Mouse (Mus musculus): ENCODE measurements around the gene D130043K22Rik. TPM values are rescaled to one million over a fixed set of nuclear protein-coding genes. Genes with fewer than 3 reads are reported as not detected.
A peak's percentile ranks its signal among the peaks of the same experiment; 100 is the strongest.

Gene D130043K22Rik
- total RNA-seq (2012; rRNA removed), result 0.31 and 0.79 TPM in 2 replicates

- Histone ChIP-seq H3K4me1 (ENCODE audit: control insufficient read depth in 2 of 2, insufficient read depth in 2 of 2, low read length in 2 of 2, poor library complexity in 1 of 2) (no peaks in the 10 kb centered on the region), H3K27ac (ENCODE audit: insufficient read depth, low read depth, low read length, poor library complexity, severe bottlenecking) (no peak within 1 kb of the TSS), H3K36me3 (ENCODE audit: control insufficient read depth, insufficient read depth, low read length, poor library complexity, severe bottlenecking) (no peaks in the 10 kb centered on the region; the same call in 1 of the 2 replicates), H3K9me3 (ENCODE audit: control insufficient read depth, insufficient read depth, low read depth, low read length) (no peaks in the 10 kb centered on the region), H3K9ac (ENCODE audit: insufficient read depth, low read depth, low read length, poor library complexity, severe bottlenecking) (no peak within 1 kb of the TSS), H3K4me3 (ENCODE audit: insufficient read depth in 1 of 2, low read depth in 1 of 2, low read length in 2 of 2, poor library complexity in 1 of 2, severe bottlenecking in 1 of 2) (peak within 1 kb of the TSS; percentile 50 to 67; a peak in 3 of 4 replicates)
- TF ChIP-seq ZNF384 (IDR thresholded peaks at IDR 0.05; ENCODE audit: low read depth, low read length) (peak; percentile 79), HCFC1 (IDR thresholded peaks at IDR 0.05; ENCODE audit: borderline replicate concordance, insufficient read depth, low read length) (no peak)
- in situ Hi-C loops (cut with MboI; ENCODE audit: low sequenced_read_pairs in 2 of 2, unreplicated experiment in 2 of 2), result no loop called here
- no peak for DNase-seq (ENCODE audit: low read depth, low spot score)
These were observed at the start of gene D130043K22Rik for GRCm38 (mm10) chr13:24844983-24845955. TSS of gene D130043K22Rik (plus strand) at chr13:24845135.

DNA sequence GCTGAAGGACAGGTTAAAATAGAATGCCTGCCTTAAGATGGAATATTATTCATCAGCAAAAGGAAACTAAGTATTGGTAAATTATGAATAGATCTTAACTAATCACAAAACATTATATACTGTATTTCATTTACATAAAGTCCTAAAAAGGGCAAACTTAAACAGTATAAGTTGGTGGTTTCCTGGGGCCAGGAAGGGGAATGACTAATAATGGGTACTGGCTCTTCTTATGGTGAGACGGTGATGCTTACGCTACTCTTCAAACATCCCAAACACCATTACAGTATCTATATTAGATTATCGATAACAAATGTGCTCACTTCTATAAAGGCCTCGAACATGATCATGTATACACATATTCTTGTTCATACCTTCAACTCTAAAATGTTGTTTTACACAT is 46.2 kb upstream of the D130043K22Rik start:
- Histone ChIP-seq H3K36me3 (ENCODE audit: control insufficient read depth, insufficient read depth, low read length, poor library complexity, severe bottlenecking) (no peaks in the 10 kb centered on the region), H3K4me1 (ENCODE audit: control insufficient read depth in 2 of 2, insufficient read depth in 2 of 2, low read length in 2 of 2, poor library complexity in 1 of 2) (peaks cover 4 to 6% of the 10 kb centered on the region in 2 experiments; a peak in 3 of 4 replicates), H3K9me3 (ENCODE audit: control insufficient read depth, insufficient read depth, low read depth, low read length) (no peaks in the 10 kb centered on the region), H3K4me3 (ENCODE audit: insufficient read depth in 1 of 2, low read depth in 1 of 2, low read length in 2 of 2, poor library complexity in 1 of 2, severe bottlenecking in 1 of 2) (no peak overlapping the region), H3K27ac (ENCODE audit: insufficient read depth, low read depth, low read length, poor library complexity, severe bottlenecking) (no peak overlapping the region), H3K9ac (ENCODE audit: insufficient read depth, low read depth, low read length, poor library complexity, severe bottlenecking) (no peak overlapping the region)
- TF ChIP-seq ZNF384 (IDR thresholded peaks at IDR 0.05; ENCODE audit: low read depth, low read length) (no peak), ZC3H11A (IDR thresholded peaks at IDR 0.05; ENCODE audit: borderline replicate concordance, low read depth, low read length) (no peak), HCFC1 (IDR thresholded peaks at IDR 0.05; ENCODE audit: borderline replicate concordance, insufficient read depth, low read length) (no peak), CHD2 (IDR thresholded peaks at IDR 0.05; ENCODE audit: low read depth, low read length) (no peak), MAFK (IDR thresholded peaks at IDR 0.05; ENCODE audit: insufficient read depth, low read depth, low read length) (no peak)
- DNase-seq (ENCODE audit: low read depth, low spot score), result no peak
- in situ Hi-C loops (cut with MboI; ENCODE audit: low sequenced_read_pairs in 2 of 2, unreplicated experiment in 2 of 2), result no loop called here

DNA sequence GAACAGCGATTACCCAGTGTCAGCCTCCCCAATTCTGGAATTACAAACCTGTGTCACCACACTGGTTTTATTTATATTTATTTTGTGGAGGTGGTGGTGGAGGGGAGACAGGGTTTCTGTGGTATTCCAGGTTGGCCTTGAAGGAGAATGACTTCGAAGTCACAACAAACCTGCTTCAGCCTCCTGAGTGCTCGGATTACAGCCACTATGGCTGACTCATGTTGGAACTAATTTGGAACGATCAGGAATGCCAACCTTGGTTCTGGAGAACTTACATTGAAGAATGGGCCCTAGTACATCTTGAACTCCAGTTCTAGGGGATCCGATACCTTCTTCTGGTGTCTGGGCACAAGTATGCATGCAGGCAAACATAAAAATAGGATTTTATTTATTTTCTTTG is 45.6 kb upstream of the D130043K22Rik start:
- no peak overlapping the region for H3K9ac ChIP-seq (ENCODE audit: insufficient read depth, low read depth, low read length, poor library complexity, severe bottlenecking)
- H3K36me3 ChIP-seq (ENCODE audit: control insufficient read depth, insufficient read depth, low read length, poor library complexity, severe bottlenecking), result no peaks in the 10 kb centered on the region
- TF ChIP-seq ZNF384 (IDR thresholded peaks at IDR 0.05; ENCODE audit: low read depth, low read length) (no peak), ZC3H11A (IDR thresholded peaks at IDR 0.05; ENCODE audit: borderline replicate concordance, low read depth, low read length) (no peak), CHD2 (IDR thresholded peaks at IDR 0.05; ENCODE audit: low read depth, low read length) (no peak)
- H3K4me1 ChIP-seq (ENCODE audit: control insufficient read depth in 2 of 2, insufficient read depth in 2 of 2, low read length in 2 of 2, poor library complexity in 1 of 2), result peaks cover 4 to 6% of the 10 kb centered on the region in 2 experiments; a peak in 3 of 4 replicates
- no peaks in the 10 kb centered on the region for H3K9me3 ChIP-seq (ENCODE audit: control insufficient read depth, insufficient read depth, low read depth, low read length)
- H3K4me3 ChIP-seq (ENCODE audit: insufficient read depth in 1 of 2, low read depth in 1 of 2, low read length in 2 of 2, poor library complexity in 1 of 2, severe bottlenecking in 1 of 2), result no peak overlapping the region
- no peak for DNase-seq (ENCODE audit: low read depth, low spot score)
- in situ Hi-C loops (cut with MboI; ENCODE audit: low sequenced_read_pairs in 2 of 2, unreplicated experiment in 2 of 2), result no loop called here
- H3K27ac ChIP-seq (ENCODE audit: insufficient read depth, low read depth, low read length, poor library complexity, severe bottlenecking), result no peak overlapping the region

DNA sequence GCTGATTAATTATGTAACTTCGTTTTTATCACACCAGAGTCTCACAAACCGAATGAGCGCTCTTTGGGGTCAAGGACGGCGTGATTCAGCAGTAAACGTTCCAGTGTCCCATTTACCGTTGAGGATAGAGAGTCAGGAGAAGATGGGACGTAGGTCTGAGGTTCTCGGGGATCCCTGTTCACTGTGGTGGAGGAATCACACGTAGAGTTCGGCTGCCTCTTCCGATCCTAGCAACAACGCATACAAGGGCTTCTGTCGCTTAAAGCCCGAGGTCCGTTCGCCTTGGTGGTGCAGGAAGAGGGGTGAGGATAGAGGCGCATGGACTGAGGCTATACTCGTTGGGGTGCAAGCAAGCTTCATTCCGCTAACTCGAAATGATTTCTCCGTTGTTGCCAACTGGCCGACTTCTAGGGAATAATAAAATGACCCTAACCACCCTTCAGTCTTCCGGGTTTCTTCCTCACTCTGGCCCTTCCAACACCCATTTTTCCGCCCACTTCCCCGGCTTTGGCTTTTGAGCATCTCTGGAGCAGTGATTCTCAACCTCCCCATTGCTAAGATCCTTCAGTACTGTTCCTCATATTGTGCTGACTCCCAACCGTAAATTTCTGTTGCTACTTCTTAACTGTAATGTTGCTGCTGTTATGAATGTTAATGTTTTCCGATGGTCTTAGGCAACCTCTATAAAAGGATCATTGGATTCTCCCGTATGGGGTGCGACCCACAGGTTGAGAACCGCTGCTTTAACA is 44.8 kb upstream of the D130043K22Rik start:
- no peak for DNase-seq (ENCODE audit: low read depth, low spot score)
- peaks cover 4 to 8% of the 10 kb centered on the region in 2 experiments; a peak in 3 of 4 replicates for H3K4me1 ChIP-seq (ENCODE audit: control insufficient read depth in 2 of 2, insufficient read depth in 2 of 2, low read length in 2 of 2, poor library complexity in 1 of 2)
- TF ChIP-seq HCFC1 (IDR thresholded peaks at IDR 0.05; ENCODE audit: borderline replicate concordance, insufficient read depth, low read length) (0 out of 2 replicates have a peak, but pooled peaks have one; percentile 11), MAFK (IDR thresholded peaks at IDR 0.05; ENCODE audit: insufficient read depth, low read depth, low read length) (0 out of 2 replicates have a peak, but pooled peaks have one; percentile 19), ZNF384 (IDR thresholded peaks at IDR 0.05; ENCODE audit: low read depth, low read length) (no peak), ZC3H11A (IDR thresholded peaks at IDR 0.05; ENCODE audit: borderline replicate concordance, low read depth, low read length) (no peak), CHD2 (IDR thresholded peaks at IDR 0.05; ENCODE audit: low read depth, low read length) (peak; percentile 82)
- in situ Hi-C loops (cut with MboI; ENCODE audit: low sequenced_read_pairs in 2 of 2, unreplicated experiment in 2 of 2), result no loop called here
- no peaks in the 10 kb centered on the region for H3K9me3 ChIP-seq (ENCODE audit: control insufficient read depth, insufficient read depth, low read depth, low read length)
- H3K36me3 ChIP-seq (ENCODE audit: control insufficient read depth, insufficient read depth, low read length, poor library complexity, severe bottlenecking), result peaks cover 2% of the 10 kb centered on the region; the same call in 1 of the 2 replicates
- peak overlapping the region; percentile 53 to 68 for H3K4me3 ChIP-seq (ENCODE audit: insufficient read depth in 1 of 2, low read depth in 1 of 2, low read length in 2 of 2, poor library complexity in 1 of 2, severe bottlenecking in 1 of 2)
- H3K27ac ChIP-seq (ENCODE audit: insufficient read depth, low read depth, low read length, poor library complexity, severe bottlenecking), result 0 out of 2 replicates have a peak overlapping the region, but pooled peaks have one; percentile 15
- peak overlapping the region; percentile 64 for H3K9ac ChIP-seq (ENCODE audit: insufficient read depth, low read depth, low read length, poor library complexity, severe bottlenecking)
